Mouse (Mus musculus) heart, embryonic 15.5 days (tissue): Measurements from ENCODE around the gene Gm3045. TPM values are rescaled to one million over a fixed set of nuclear protein-coding genes. Genes with fewer than 3 reads are reported as not detected.

Source experiments
- ATAC-seq: fragments of 200-750 bp; cut with Nextera tagmentation; replicated peaks from 2 replicates; pipeline ENCODE4 v1.8.0; 2017; ENCODE audit warnings: low read depth, moderate TSS enrichment; ENCODE audit not compliant: insufficient number of reproducible peaks, insufficient read depth, low FRiP score
- H3K27ac ChIP-seq: fragments of 300-500 bp; sonication (generic); 2 replicates; pipeline ENCODE4 v1.5.1; 2015; ENCODE audit warnings: mild to moderate bottlenecking, inconsistent platforms
- H3K27me3 ChIP-seq: fragments of 300-500 bp; sonication (generic); 2 replicates; pipeline ENCODE4 v1.6.1; 2015; ENCODE audit warnings: inconsistent platforms
- H3K36me3 ChIP-seq: fragments of 300-500 bp; sonication (generic); 2 replicates; pipeline ENCODE4 v1.6.1; 2015; ENCODE audit warnings: mild to moderate bottlenecking, inconsistent platforms
- H3K4me1 ChIP-seq: fragments of 300-500 bp; sonication (generic); replicated peaks from 2 replicates; pipeline ENCODE4 v1.6.1; 2015; ENCODE audit warnings: inconsistent platforms
- H3K4me2 ChIP-seq: fragments of 300-500 bp; sonication (generic); 2 replicates; pipeline ENCODE4 v1.6.1; 2015; ENCODE audit warnings: inconsistent platforms, mild to moderate bottlenecking, moderate library complexity
- H3K4me3 ChIP-seq: fragments of 300-500 bp; sonication (generic); 2 replicates; pipeline ENCODE4 v1.5.1; 2015; ENCODE audit warnings: mild to moderate bottlenecking, inconsistent platforms
- H3K9ac ChIP-seq: fragments of 300-500 bp; sonication (generic); 2 replicates; pipeline ENCODE4 v1.6.1; 2015; ENCODE audit warnings: mild to moderate bottlenecking, inconsistent platforms
- H3K9me3 ChIP-seq: fragments of 300-500 bp; sonication (generic); replicated peaks from 2 replicates; pipeline ENCODE4 v1.6.1; 2016; ENCODE audit warnings: inconsistent platforms
- WGBS: fragments of 180-500 bp; shearing (Covaris S2); methylation state at CpG from one replicate; pipeline ENCODE4 v1.1.7; 2015; ENCODE audit warnings: mixed read lengths; 5-methylcytosine and 5-hydroxymethylcytosine counted together
- polyA plus RNA-seq: library from polyadenylated mRNA; unstranded; fragments of >200 nt; fragmentation: Nextera tagmentation; extraction: Ambion mirVana; gene quantifications from 2 replicates; pipeline ENCODE4 v1.2.1, GENCODE M21; 2015

The Gm3045 gene
- polyA plus RNA-seq: not detected in 2 replicates

DNA sequence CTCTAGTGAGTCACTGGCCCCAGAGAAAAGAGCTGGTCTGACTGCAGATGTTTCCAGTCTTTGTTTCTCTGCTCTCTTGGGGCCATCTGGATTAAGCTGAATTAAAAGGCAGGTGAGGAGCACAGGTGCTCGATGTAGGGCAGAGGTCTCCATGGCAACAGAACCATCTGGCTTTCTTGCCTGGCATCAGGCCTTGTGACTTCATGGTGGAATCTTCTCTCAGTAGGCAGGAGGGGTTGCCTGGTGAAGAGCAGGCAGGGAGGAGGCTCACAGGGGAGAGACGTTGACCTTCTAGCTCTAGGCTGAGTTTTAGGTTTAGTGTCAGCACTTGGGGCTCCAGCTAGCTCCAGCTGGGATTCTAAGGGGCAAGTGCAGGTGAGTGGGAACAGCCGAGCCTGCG is at the start of gene Gm3045:
TSS of gene Gm3045 (plus strand) at position 230 of the 400 bp plus-strand sequence.
- Histone ChIP-seq H3K27me3 (peaks cover 52% of the 10 kb centered on the region), H3K4me2 (no peak within 1 kb of the TSS), H3K4me1 (peaks cover 2% of the 10 kb centered on the region; the same call in 1 of the 2 replicates), H3K36me3 (no peaks in the 10 kb centered on the region), H3K9ac (no peak within 1 kb of the TSS), H3K9me3 (no peaks in the 10 kb centered on the region), H3K27ac (no peak within 1 kb of the TSS), H3K4me3 (no peak within 1 kb of the TSS)
- 66% methylated on average over 4 of the region's 4 CpGs for WGBS
- no peak for ATAC-seq

DNA sequence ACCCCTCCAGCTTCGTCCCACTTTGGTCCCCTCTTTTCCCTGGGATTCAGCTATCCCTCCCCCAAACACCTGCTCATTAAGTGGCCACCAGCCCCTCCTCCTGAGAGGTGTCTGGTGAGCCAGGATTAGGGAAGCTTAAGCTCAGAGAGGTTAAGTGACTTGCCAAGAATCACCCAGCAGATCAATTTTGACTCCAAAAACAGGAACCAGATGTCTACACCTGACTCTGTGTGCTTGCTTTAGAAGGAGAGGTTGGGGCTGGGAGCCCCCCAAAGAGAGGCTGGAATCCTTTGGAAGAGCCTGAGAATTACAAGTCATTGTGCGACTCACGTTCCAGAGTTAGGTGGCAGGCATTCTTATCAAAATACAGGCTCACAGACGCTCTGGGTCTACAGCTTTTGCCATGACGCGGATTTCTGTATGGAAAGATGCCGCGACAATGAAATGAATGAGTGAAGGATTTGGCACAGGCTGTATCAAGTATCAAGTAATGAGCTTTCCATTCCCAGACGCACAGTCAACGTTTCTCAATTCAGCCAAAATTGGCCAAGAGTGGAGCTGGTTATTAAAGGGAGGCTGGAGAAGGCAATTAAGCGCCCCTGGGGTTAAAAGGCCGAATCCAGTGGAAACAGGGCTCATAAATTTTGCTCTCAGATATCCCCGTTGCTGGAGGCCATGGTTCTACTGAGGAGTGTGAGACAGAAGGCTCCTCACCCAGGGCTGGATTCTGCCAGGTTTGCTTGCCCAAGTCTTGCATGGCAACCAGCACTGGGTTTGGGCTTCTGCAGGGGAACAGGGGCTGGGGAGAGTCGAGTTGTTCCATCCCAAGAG is 45.3 kb upstream of the Gm3045 start:
- 67% methylated on average over 14 of the region's 14 CpGs for WGBS
- no peak overlapping the region for H3K9ac ChIP-seq
- no peak for ATAC-seq

DNA sequence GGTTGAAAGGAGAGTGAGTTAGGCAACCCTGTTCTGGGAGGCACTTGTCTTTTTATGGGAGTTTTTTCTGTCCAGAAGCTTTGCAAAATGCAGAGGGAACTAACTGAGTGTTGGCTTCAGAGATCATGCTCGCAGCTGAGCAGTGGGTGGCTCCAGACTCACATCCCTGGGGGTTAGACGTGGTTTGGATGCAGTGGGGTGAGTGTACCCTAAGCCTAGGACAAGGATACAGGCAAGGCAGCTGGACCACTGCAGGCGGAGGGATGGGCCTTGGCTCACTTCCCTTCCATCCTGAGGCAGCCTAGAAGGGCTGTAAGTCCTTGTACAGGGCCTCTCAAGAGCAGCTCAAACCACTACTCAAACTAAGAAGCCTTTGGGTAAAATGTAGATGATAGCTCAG is 43.0 kb upstream of the Gm3045 start:
- ATAC-seq: no peak
- H3K4me1 ChIP-seq: no peaks in the 10 kb centered on the region
- no peak overlapping the region for H3K4me2 ChIP-seq
- peaks cover 3% of the 10 kb centered on the region; the same call in 1 of the 2 replicates for H3K27me3 ChIP-seq
- H3K9ac ChIP-seq: no peak overlapping the region
- H3K4me3 ChIP-seq: no peak overlapping the region
- H3K9me3 ChIP-seq: no peaks in the 10 kb centered on the region
- no peaks in the 10 kb centered on the region for H3K36me3 ChIP-seq
- 75% methylated on average over 3 of the region's 3 CpGs for WGBS
- no peak overlapping the region for H3K27ac ChIP-seq

More for the DNA sequence above, 45.3 kb upstream of the Gm3045 start:
- peaks cover 3% of the 10 kb centered on the region; the same call in 1 of the 2 replicates for H3K27me3 ChIP-seq
- no peaks in the 10 kb centered on the region for H3K4me1 ChIP-seq
- H3K4me3 ChIP-seq: no peak overlapping the region
- no peak overlapping the region for H3K4me2 ChIP-seq
- no peak overlapping the region for H3K27ac ChIP-seq
- H3K9me3 ChIP-seq: no peaks in the 10 kb centered on the region
- no peaks in the 10 kb centered on the region for H3K36me3 ChIP-seq

DNA sequence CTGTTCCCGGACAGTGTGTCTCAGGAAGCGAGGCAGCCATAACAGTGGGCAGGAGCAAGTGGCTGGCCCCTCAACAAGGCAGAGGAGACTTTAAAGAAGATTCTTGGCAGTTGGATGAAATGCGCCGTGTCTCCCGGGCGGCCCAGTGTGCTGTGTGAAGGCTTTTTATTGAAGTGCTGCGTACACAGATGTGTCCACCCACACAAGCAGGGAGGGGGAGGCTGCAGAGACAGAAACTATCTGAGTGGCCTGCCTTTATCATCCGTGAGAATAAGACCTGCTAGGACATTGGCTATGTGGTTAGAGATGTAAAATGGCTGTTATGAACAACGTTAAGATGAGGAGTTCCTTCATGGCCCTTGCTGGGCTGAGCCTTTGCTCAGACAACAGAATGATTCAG is 40.0 kb upstream of the Gm3045 start:
- 66% methylated on average over 9 of the region's 9 CpGs for WGBS
- H3K27ac ChIP-seq: no peak overlapping the region

DNA sequence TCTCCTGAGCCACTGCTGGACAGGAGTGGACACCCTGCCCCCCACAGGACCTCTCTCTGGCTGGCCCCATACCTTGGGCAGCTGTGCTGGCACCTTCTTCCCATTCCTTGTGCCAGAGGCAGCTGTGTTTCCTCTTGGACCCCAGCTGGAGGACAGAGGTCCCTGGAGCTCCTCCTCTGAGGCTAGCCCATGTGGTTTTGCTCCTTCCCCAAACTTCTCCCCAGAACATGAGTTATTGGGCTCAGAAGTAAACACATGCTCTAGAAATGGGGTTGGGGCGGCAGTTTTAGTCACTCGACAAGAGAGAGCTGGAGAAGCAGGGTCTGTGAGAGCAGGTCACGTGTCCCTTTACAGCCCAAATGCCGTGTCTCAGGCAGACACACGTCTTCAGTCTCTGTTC is 39.0 kb upstream of the Gm3045 start:
- Histone ChIP-seq H3K4me1 (no peaks in the 10 kb centered on the region), H3K9ac (no peak overlapping the region), H3K9me3 (no peaks in the 10 kb centered on the region), H3K4me3 (no peak overlapping the region), H3K27ac (no peak overlapping the region), H3K36me3 (no peaks in the 10 kb centered on the region), H3K27me3 (no peaks in the 10 kb centered on the region), H3K4me2 (no peak overlapping the region)
- WGBS: 59% methylated on average over 5 of the region's 5 CpGs
- no peak for ATAC-seq

More for the DNA sequence above, 40.0 kb upstream of the Gm3045 start:
- Histone ChIP-seq H3K9me3 (no peaks in the 10 kb centered on the region), H3K4me1 (no peaks in the 10 kb centered on the region), H3K27me3 (peaks cover 1% of the 10 kb centered on the region; the same call in 1 of the 2 replicates), H3K4me3 (no peak overlapping the region), H3K36me3 (no peaks in the 10 kb centered on the region), H3K4me2 (no peak overlapping the region), H3K9ac (no peak overlapping the region)
- no peak for ATAC-seq

DNA sequence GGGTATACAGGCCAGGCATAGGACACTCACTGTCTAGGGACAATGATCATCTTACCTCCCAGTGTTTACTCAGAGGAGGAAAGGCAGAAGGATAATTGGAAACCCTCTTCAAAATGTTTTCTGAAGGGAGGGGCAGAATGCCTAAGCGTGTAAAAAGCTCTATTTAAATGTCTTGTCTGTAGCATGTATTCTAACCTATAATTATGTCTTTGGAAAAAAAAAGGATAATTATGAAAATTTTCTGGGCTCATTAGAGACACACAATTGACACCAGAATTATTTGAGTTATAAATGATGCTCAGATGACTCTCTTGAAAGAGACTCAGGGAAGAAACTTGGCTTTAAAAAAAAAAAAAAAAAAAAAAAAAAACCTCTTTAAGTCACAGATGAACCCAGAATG is 38.4 kb upstream of the Gm3045 start:
- Histone ChIP-seq H3K9ac (no peak overlapping the region), H3K27me3 (no peaks in the 10 kb centered on the region), H3K9me3 (no peaks in the 10 kb centered on the region), H3K4me1 (no peaks in the 10 kb centered on the region), H3K4me2 (no peak overlapping the region), H3K27ac (no peak overlapping the region), H3K36me3 (no peaks in the 10 kb centered on the region), H3K4me3 (no peak overlapping the region)
- no peak for ATAC-seq
- WGBS: 76% methylated on average over 1 of the region's 1 CpGs

DNA sequence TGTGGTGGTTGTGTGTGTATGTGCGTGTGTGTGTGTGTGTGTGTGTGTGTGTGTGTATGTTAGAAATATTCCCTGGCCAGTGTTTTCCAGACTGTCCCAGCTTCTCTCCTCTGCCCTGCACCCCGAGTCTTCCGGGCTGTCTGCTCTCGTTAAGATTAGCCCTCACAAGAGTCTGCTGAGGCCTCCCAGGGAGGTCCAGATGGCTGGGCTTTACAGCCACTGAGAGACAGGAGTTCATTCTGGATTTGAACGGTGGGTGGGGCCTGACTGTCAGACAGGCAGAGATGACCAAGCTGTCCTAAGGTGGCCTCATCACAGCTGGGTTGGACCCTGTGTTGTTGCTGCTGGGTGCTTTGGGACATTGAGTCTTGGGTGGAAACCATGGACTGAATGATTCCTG is 28.8 kb upstream of the Gm3045 start:
- no peaks in the 10 kb centered on the region for H3K27me3 ChIP-seq

DNA sequence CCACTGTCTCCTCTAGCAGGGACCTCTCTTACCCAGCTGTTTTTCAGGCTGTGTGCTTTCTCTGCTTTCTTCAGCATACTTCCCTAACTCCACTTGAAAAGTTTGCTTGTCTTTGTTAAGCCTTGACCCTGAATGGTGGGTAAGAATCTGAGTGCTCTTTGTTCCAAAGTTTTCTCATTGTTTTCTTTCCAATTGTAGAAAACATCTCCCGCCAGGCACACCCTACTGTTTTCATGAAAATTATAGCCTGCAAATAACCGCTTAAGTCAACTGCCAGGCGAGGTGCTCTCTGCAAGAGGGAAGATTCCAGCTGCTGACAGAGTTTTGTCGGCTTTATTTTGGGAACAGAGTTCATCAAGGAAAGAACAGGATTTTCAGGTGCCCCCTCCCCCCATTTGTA is 25.2 kb upstream of the Gm3045 start:
- Histone ChIP-seq H3K4me1 (0 out of 2 replicates have a peak, but pooled peaks cover 5% of the 10 kb centered on the region), H3K4me2 (no peak overlapping the region), H3K27ac (no peak overlapping the region), H3K27me3 (no peaks in the 10 kb centered on the region), H3K9me3 (no peaks in the 10 kb centered on the region), H3K4me3 (no peak overlapping the region), H3K36me3 (no peaks in the 10 kb centered on the region), H3K9ac (no peak overlapping the region)
- 67% methylated on average over 4 of the region's 4 CpGs for WGBS
- no peak for ATAC-seq

More for the DNA sequence above, 28.8 kb upstream of the Gm3045 start:
- H3K9ac ChIP-seq: no peak overlapping the region
- no peaks in the 10 kb centered on the region for H3K9me3 ChIP-seq
- H3K4me3 ChIP-seq: no peak overlapping the region
- no peak overlapping the region for H3K4me2 ChIP-seq
- H3K36me3 ChIP-seq: no peaks in the 10 kb centered on the region
- WGBS: 31% methylated on average over 5 of the region's 5 CpGs
- 0 out of 2 replicates have a peak, but pooled peaks cover 5% of the 10 kb centered on the region for H3K4me1 ChIP-seq
- ATAC-seq: 0 out of 2 replicates have a peak, but pooled peaks have one; percentile 27
- H3K27ac ChIP-seq: no peak overlapping the region

DNA sequence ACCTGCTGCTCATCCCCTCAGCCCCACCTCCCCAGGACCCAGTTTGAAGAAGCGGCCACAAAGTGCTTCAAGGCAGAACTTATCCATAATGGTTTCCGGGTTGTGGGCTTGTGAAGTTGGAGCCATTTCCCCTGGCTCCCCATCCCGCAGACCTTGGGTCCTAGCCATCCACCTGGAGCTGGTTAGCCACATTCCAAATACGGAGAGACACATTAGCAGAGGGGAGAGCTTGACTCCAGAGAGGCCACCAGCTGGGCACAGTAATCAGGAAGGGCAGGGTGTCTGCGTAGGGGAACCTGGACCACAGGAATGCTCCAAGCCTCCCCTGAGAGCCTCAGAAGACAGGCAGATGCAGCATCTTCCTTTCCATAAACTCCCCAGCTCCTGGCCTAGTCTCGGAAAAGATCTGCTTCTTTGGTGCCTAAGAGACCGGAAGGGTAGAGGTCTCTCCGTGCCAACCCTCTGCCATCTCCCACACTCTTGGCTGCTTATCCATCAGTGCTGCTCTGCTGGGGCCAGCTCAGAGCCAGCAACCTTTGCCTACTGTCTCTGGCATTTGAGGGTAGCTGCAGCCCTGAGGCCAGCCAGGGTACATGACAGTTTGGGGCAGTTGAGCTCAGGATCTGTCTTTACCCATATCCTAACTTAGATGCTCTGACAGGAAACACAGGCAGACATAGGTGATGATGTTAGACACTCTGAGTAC is 22.9 kb upstream of the Gm3045 start:
- Histone ChIP-seq H3K27me3 (no peaks in the 10 kb centered on the region), H3K4me2 (no peak overlapping the region), H3K9me3 (no peaks in the 10 kb centered on the region), H3K36me3 (no peaks in the 10 kb centered on the region), H3K4me3 (no peak overlapping the region), H3K9ac (no peak overlapping the region), H3K27ac (no peak overlapping the region), H3K4me1 (no peaks in the 10 kb centered on the region)
- 72% methylated on average over 8 of the region's 8 CpGs for WGBS
- no peak for ATAC-seq

DNA sequence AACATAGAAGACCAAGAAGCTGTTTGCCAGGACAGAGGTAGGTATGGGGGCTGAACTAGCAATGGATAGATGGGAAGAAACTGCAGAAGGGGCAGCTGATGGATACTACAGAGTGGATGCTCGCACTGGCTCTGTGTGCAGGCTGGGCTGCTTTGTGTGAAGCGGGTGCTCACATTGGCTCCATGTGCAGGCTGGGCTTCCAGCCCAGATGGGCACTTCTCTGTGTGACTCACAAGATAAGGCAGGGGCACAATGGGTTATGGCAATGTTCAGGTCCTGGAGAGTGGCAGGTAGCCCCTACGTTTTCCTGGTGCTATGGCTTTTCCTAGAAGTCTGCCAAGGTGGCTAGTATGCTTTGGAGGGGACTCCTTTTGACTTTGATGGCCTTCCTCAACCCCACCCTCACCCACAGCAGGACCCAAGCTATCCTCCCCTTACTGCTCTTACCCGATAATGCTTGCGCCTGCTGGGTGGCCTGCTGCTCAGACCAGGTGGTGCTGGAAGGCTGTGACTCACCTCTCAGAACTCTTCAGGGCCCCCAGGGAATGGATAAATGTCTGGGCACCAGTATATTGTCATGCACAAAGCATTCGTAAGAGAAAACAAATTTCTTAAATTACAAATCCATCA is 21.8 kb upstream of the Gm3045 start:
- no peaks in the 10 kb centered on the region for H3K36me3 ChIP-seq
- H3K27ac ChIP-seq: no peak overlapping the region
- H3K4me2 ChIP-seq: no peak overlapping the region
- no peak overlapping the region for H3K4me3 ChIP-seq
- no peaks in the 10 kb centered on the region for H3K4me1 ChIP-seq
- WGBS: 50% methylated on average over 6 of the region's 6 CpGs
- no peaks in the 10 kb centered on the region for H3K27me3 ChIP-seq
- H3K9me3 ChIP-seq: no peaks in the 10 kb centered on the region
- no peak overlapping the region for H3K9ac ChIP-seq
- no peak for ATAC-seq

DNA sequence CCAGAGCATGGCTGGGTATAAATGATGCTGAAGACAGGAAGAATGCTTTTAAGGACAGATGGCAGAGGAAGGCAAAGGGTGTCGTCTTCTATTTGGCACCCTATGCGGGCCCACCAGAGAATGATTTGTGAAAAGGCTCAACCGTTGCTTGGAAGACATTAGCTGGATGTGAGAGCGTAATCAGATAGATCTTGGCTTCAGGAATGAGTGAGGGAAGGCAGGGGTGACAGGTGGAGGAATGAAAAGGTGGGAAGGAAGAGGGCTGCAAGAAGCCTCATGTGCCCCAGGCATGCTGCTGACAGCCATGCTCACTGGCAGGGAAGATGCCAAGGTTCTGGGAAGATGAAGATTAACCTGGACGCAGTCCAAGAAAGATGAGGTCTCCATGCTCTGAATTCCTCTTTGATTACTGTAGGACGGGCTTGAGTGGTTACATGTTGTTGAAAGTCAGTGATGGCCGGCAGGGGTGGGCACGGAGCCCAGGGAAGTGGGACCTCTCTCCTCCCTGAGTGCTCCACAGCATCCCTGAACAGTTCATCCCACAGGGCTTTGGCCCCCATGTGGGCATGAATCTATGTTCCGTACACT is 14.0 kb upstream of the Gm3045 start:
- Histone ChIP-seq H3K36me3 (no peaks in the 10 kb centered on the region), H3K4me1 (peaks cover 6% of the 10 kb centered on the region), H3K9ac (no peak overlapping the region), H3K27me3 (no peaks in the 10 kb centered on the region), H3K4me2 (no peak overlapping the region), H3K9me3 (0 out of 2 replicates have a peak, but pooled peaks cover 3% of the 10 kb centered on the region), H3K4me3 (no peak overlapping the region), H3K27ac (no peak overlapping the region)
- 52% methylated on average over 9 of the region's 9 CpGs for WGBS
- ATAC-seq: peak; percentile 77; the same call in 1 of the 2 replicates
